Mouse (Mus musculus): ENCODE data around the gene Gm28041. TPM values are rescaled to one million over a fixed set of nuclear protein-coding genes. Genes with fewer than 3 reads are reported as not detected.
"Not testable (repeated sequence)": the region's sequence is repeated elsewhere in the genome, so short reads cannot be mapped to it uniquely, and the experiment has no call there.

Gene Gm28041
- polyA plus RNA-seq (2015; fragmentation: Nextera tagmentation; extraction: Ambion mirVana): 0.48 TPM in 1 of 2 replicates, not detected in the other

DNA sequence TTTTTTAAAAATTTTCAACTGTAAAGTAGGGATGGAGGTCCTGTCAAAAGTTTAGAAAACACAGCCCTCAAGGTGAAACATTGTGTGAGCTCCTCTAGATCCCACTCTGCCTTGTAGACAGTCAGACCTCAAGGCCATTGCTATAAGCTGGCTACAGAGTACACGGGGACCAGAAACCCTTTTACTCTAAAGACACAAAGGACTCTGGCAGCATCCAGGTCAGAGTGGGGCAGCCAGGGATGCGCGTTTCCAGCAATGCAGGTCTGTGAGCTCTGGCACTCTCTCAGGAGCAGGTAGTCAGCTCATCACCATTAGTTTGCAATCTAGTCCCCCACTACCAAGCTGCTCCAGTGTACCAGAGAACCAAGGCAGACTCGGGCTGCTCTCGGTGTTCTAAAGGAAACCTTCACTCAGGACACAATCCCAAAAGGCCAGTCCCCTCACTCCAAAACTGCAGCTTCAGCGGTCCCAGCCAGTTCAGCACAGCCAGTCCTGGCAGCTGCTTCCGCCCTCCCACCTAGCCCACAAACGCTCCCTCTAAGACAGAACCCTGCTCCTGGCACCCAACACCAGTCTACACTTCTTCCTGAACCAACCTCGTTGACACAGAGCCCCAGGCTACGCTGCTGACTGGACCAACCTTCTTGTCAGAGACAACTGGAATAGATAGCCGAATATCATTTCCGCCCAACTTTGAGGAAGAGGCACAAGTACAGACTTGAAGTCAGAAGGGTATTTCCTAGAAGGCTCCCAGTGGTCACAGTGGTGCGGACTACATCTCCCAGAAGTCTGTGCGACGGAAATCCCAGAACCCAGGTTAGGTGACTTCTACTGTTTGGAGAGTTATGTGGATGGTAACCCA, at the start of gene Gm28041, which contains the start of gene Zfp456:
Gene Gm28041, minus strand, starts transcription at position 684 of the 862 bp plus-strand sequence.
Gene Zfp456, minus strand, starts transcription at position 761 of the 862 bp plus-strand sequence.
- not testable (repeated sequence) for H3K9me3 ChIP-seq (ENCODE audit: control insufficient read depth, low read length); H3K27me3 ChIP-seq (replicated peaks; ENCODE audit: control insufficient read depth, insufficient read depth, low read length); H3K27ac ChIP-seq (ENCODE audit: low read length); H3K4me1 ChIP-seq (ENCODE audit: control insufficient read depth, insufficient read depth, low read length); H3K36me3 ChIP-seq (ENCODE audit: control insufficient read depth, insufficient read depth, low read length)
- H3K4me2 ChIP-seq (ENCODE audit: low read depth, low read length): peak within 1 kb of the TSS; percentile 57
- WGBS: 12% methylated on average over 13 of the region's 15 CpGs
- peak; percentile 99 for ATAC-seq
- peak within 1 kb of the TSS; percentile 65 for H3K9ac ChIP-seq (ENCODE audit: low read depth, low read length)
- peak within 1 kb of the TSS; percentile 67 for H3K4me3 ChIP-seq (ENCODE audit: low read length)

GRCm38 (mm10) chr13:67422532-67422931, 47.0 kb upstream of the Gm28041 start:
- not testable (repeated sequence) for H3K27me3 ChIP-seq (replicated peaks; ENCODE audit: control insufficient read depth, insufficient read depth, low read length); ATAC-seq; H3K27ac ChIP-seq (ENCODE audit: low read length); H3K4me3 ChIP-seq (ENCODE audit: low read length); H3K9me3 ChIP-seq (ENCODE audit: control insufficient read depth, low read length); H3K4me1 ChIP-seq (ENCODE audit: control insufficient read depth, insufficient read depth, low read length); H3K36me3 ChIP-seq (ENCODE audit: control insufficient read depth, insufficient read depth, low read length); H3K9ac ChIP-seq (ENCODE audit: low read depth, low read length); H3K4me2 ChIP-seq (ENCODE audit: low read depth, low read length)
- WGBS: 83% methylated on average over 2 of the region's 2 CpGs

DNA sequence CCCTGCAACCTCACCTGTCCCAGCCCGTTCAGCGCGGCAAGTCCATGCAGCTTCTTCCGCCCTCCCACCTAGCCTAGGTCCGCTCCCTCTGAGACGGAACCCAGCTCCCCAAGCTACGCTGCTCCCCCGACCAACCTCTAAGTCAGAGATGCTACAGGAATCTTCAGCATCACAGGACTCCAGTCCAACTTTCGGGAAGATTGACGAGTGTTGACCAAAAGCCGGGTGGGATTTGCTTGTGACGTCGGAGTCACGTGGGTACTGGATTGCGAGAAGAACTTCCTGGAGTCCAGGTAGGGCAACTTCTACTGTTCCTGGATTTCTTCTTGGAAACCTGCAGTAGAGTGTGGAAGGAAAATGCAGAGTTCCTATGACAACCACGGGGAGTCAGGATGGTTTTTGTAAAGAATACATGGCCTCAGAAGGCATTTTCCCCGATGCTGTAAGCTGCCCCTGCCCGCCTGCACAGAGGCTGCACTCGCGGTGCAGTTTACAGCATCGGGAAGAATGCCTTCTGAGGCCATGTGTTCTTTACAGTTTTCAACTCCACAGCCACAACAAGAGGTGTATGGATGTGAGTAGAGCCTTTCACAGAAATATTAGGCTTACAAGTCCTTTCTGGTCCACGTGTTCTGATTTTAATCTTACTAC, 45.8 kb upstream of the Gm28041 start, which contains the start of gene Zfp459:
Gene Zfp459, minus strand, starts transcription at position 212 of the 651 bp plus-strand sequence.
- peak within 1 kb of the TSS; percentile 60 for H3K9ac ChIP-seq (ENCODE audit: low read depth, low read length)
- no peaks in the 10 kb centered on the region for H3K4me1 ChIP-seq (ENCODE audit: control insufficient read depth, insufficient read depth, low read length)
- H3K27me3 ChIP-seq (replicated peaks; ENCODE audit: control insufficient read depth, insufficient read depth, low read length): no peaks in the 10 kb centered on the region
- H3K9me3 ChIP-seq (ENCODE audit: control insufficient read depth, low read length): no peaks in the 10 kb centered on the region
- ATAC-seq: peak; percentile 95
- 2% methylated on average over 22 of the region's 22 CpGs for WGBS
- H3K4me3 ChIP-seq (ENCODE audit: low read length): peak within 1 kb of the TSS; percentile 64
- no peaks in the 10 kb centered on the region for H3K36me3 ChIP-seq (ENCODE audit: control insufficient read depth, insufficient read depth, low read length)
- H3K4me2 ChIP-seq (ENCODE audit: low read depth, low read length): peak within 1 kb of the TSS; percentile 79
- no peak within 1 kb of the TSS for H3K27ac ChIP-seq (ENCODE audit: low read length)

- Histone ChIP-seq H3K27ac (ENCODE audit: low read length) (no peak overlapping the region), H3K4me3 (ENCODE audit: low read length) (peak overlapping the region; percentile 64), H3K36me3 (ENCODE audit: control insufficient read depth, insufficient read depth, low read length) (no peaks in the 10 kb centered on the region), H3K4me2 (ENCODE audit: low read depth, low read length) (peak overlapping the region; percentile 79), H3K4me1 (ENCODE audit: control insufficient read depth, insufficient read depth, low read length) (no peaks in the 10 kb centered on the region; the same call in 1 of the 2 replicates), H3K9ac (ENCODE audit: low read depth, low read length) (peak overlapping the region; percentile 60), H3K27me3 (replicated peaks; ENCODE audit: control insufficient read depth, insufficient read depth, low read length) (no peaks in the 10 kb centered on the region), H3K9me3 (ENCODE audit: control insufficient read depth, low read length) (no peaks in the 10 kb centered on the region)
- peak; percentile 80 for ATAC-seq
- 33% methylated on average over 11 of the region's 11 CpGs for WGBS
Measured at GRCm38 (mm10) chr13:67420558-67421206, 45.1 kb upstream of the Gm28041 start.

GRCm38 (mm10) chr13:67416811-67417210, 41.3 kb upstream of the Gm28041 start:
- no peak overlapping the region for H3K27ac ChIP-seq (ENCODE audit: low read length)
- H3K4me1 ChIP-seq (ENCODE audit: control insufficient read depth, insufficient read depth, low read length): no peaks in the 10 kb centered on the region; the same call in 1 of the 2 replicates
- no peak overlapping the region for H3K4me2 ChIP-seq (ENCODE audit: low read depth, low read length)
- ATAC-seq: no peak
- no peak overlapping the region for H3K4me3 ChIP-seq (ENCODE audit: low read length)
- no peaks in the 10 kb centered on the region for H3K36me3 ChIP-seq (ENCODE audit: control insufficient read depth, insufficient read depth, low read length)
- WGBS: 85% methylated on average over 3 of the region's 3 CpGs
- H3K27me3 ChIP-seq (replicated peaks; ENCODE audit: control insufficient read depth, insufficient read depth, low read length): no peaks in the 10 kb centered on the region
- no peak overlapping the region for H3K9ac ChIP-seq (ENCODE audit: low read depth, low read length)
- no peaks in the 10 kb centered on the region for H3K9me3 ChIP-seq (ENCODE audit: control insufficient read depth, low read length)

DNA sequence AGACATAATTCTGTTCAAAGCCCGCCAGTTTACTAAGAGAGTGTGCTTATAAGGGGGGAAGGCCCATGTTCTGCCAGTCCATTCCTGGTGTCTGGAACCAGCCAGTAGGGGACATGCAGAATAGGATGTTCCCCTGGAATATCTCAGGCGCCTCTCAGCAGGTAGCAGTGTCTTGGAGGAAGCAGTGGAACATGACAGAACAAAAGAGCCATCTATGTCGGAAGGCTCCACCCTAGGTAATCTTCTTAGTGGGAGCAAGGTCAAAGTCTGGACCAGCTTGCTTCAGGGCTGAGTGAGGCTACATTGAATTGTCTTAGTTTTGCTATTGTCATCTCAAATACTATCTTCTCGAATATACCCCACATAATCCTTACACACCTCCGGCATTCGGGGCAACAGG, 40.2 kb upstream of the Gm28041 start:
- no peaks in the 10 kb centered on the region for H3K27me3 ChIP-seq (replicated peaks; ENCODE audit: control insufficient read depth, insufficient read depth, low read length)
- H3K27ac ChIP-seq (ENCODE audit: low read length): no peak overlapping the region
- no peaks in the 10 kb centered on the region for H3K36me3 ChIP-seq (ENCODE audit: control insufficient read depth, insufficient read depth, low read length)
- no peaks in the 10 kb centered on the region for H3K9me3 ChIP-seq (ENCODE audit: control insufficient read depth, low read length)
- H3K4me1 ChIP-seq (ENCODE audit: control insufficient read depth, insufficient read depth, low read length): no peaks in the 10 kb centered on the region; the same call in 1 of the 2 replicates
- 0 out of 2 replicates have a peak, but pooled peaks have one; percentile 56 for ATAC-seq
- no peak overlapping the region for H3K4me2 ChIP-seq (ENCODE audit: low read depth, low read length)
- no peak overlapping the region for H3K9ac ChIP-seq (ENCODE audit: low read depth, low read length)
- WGBS: 83% methylated on average over 6 of the region's 6 CpGs
- no peak overlapping the region for H3K4me3 ChIP-seq (ENCODE audit: low read length)

- H3K9me3 ChIP-seq (ENCODE audit: control insufficient read depth, low read length); H3K4me3 ChIP-seq (ENCODE audit: low read length); ATAC-seq; H3K27ac ChIP-seq (ENCODE audit: low read length); H3K36me3 ChIP-seq (ENCODE audit: control insufficient read depth, insufficient read depth, low read length); H3K4me2 ChIP-seq (ENCODE audit: low read depth, low read length); H3K4me1 ChIP-seq (ENCODE audit: control insufficient read depth, insufficient read depth, low read length); H3K9ac ChIP-seq (ENCODE audit: low read depth, low read length); H3K27me3 ChIP-seq (replicated peaks; ENCODE audit: control insufficient read depth, insufficient read depth, low read length): not testable (repeated sequence)
- WGBS: 69% methylated on average over 3 of the region's 3 CpGs
Measured at GRCm38 (mm10) chr13:67413634-67414033, 38.1 kb upstream of the Gm28041 start.

DNA sequence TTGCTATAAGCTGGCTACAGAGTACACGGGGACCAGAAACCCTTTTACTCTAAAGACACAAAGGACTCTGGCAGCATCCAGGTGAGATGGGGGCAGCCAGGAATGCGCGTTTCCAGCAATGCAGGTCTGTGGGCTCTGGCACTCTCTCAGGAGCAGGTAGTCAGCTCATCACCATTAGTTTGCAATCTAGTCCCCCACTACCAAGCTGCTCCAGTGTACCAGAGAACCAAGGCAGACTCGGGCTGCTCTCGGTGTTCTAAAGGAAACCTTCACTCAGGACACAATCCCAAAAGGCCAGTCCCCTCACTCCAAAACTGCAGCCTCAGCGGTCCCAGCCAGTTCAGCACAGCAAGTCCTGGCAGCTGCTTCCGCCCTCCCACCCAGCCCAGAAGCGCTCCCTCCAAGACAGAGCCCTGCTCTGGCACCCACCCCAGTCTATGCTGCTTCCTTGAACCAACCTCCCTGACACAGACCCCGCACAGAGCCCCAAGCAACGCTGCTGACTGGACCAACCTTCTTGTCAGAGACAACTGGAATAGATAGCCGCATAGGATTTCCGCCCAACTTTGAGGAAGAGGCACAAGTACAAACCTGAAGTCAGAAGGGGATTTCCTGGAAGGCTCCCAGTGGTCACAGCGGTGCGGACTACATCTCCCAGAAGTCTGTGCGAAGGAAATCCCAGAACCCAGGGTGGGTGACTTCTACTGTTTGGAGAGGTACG, 23.8 kb upstream of the Gm28041 start, which contains the start of gene Zfp429:
Gene Zfp429, minus strand, starts transcription at position 637 of the 721 bp plus-strand sequence.
- peak; percentile 99 for ATAC-seq
- Histone ChIP-seq H3K4me3 (ENCODE audit: low read length) (peak within 1 kb of the TSS; percentile 67), H3K4me2 (ENCODE audit: low read depth, low read length) (peak within 1 kb of the TSS; percentile 58), H3K9ac (ENCODE audit: low read depth, low read length) (peak within 1 kb of the TSS; percentile 75)
- not testable (repeated sequence) for H3K9me3 ChIP-seq (ENCODE audit: control insufficient read depth, low read length); H3K4me1 ChIP-seq (ENCODE audit: control insufficient read depth, insufficient read depth, low read length); H3K27me3 ChIP-seq (replicated peaks; ENCODE audit: control insufficient read depth, insufficient read depth, low read length); H3K27ac ChIP-seq (ENCODE audit: low read length); H3K36me3 ChIP-seq (ENCODE audit: control insufficient read depth, insufficient read depth, low read length)
- WGBS: 3% methylated on average over 14 of the region's 16 CpGs

Data from intestine, embryonic 16.5 days (tissue).